Mouse (Mus musculus) hindbrain, embryonic 12.5 days (tissue): Measurements from ENCODE around the gene Aph1c. TPM values are rescaled to one million over a fixed set of nuclear protein-coding genes. Genes with fewer than 3 reads are reported as not detected.
"Not testable (repeated sequence)": the region's sequence is repeated elsewhere in the genome, so short reads cannot be mapped to it uniquely, and the experiment has no call there.

Source experiments
- ATAC-seq: fragments of 200-750 bp; cut with Nextera tagmentation; 2 replicates; pipeline ENCODE4 v1.8.0; 2017; ENCODE audit warnings: moderate TSS enrichment; ENCODE audit not compliant: low FRiP score
- H3K27ac ChIP-seq: fragments of 300-500 bp; sonication (generic); 2 replicates; pipeline ENCODE4 v1.5.1; 2016; ENCODE audit warnings: mild to moderate bottlenecking
- H3K27me3 ChIP-seq: fragments of 300-500 bp; sonication (generic); 2 replicates; pipeline ENCODE4 v1.6.1; 2016; ENCODE audit warnings: mild to moderate bottlenecking
- H3K36me3 ChIP-seq: fragments of 300-500 bp; sonication (generic); 2 replicates; pipeline ENCODE4 v1.6.1; 2016; ENCODE audit warnings: mild to moderate bottlenecking
- H3K4me1 ChIP-seq: fragments of 300-500 bp; sonication (generic); 2 replicates; pipeline ENCODE4 v1.6.1; 2016
- H3K4me2 ChIP-seq: fragments of 300-500 bp; sonication (generic); replicated peaks from 2 replicates; pipeline ENCODE4 v1.6.1; 2016; ENCODE audit warnings: mild to moderate bottlenecking
- H3K4me3 ChIP-seq: fragments of 300-500 bp; sonication (generic); 2 replicates; pipeline ENCODE4 v1.5.1; 2016; ENCODE audit warnings: mild to moderate bottlenecking
- H3K9ac ChIP-seq: fragments of 300-500 bp; sonication (generic); 2 replicates; pipeline ENCODE4 v1.6.1; 2016; ENCODE audit warnings: mild to moderate bottlenecking, moderate library complexity
- H3K9me3 ChIP-seq: fragments of 300-500 bp; sonication (generic); replicated peaks from 2 replicates; pipeline ENCODE4 v1.6.1; 2016; ENCODE audit warnings: mild to moderate bottlenecking
- WGBS: fragments of 180-500 bp; shearing (Covaris S2); methylation state at CpG from one replicate; pipeline ENCODE4 v1.1.7; 2016; 5-methylcytosine and 5-hydroxymethylcytosine counted together
- polyA plus RNA-seq: library from polyadenylated mRNA; unstranded; fragments of >200 nt; fragmentation: Nextera tagmentation; extraction: Ambion mirVana; gene quantifications from 2 replicates; pipeline ENCODE4 v1.2.1, GENCODE M21; 2016

Gene Aph1c
- polyA plus RNA-seq, result 1.7 and 4.9 TPM in 2 replicates

DNA sequence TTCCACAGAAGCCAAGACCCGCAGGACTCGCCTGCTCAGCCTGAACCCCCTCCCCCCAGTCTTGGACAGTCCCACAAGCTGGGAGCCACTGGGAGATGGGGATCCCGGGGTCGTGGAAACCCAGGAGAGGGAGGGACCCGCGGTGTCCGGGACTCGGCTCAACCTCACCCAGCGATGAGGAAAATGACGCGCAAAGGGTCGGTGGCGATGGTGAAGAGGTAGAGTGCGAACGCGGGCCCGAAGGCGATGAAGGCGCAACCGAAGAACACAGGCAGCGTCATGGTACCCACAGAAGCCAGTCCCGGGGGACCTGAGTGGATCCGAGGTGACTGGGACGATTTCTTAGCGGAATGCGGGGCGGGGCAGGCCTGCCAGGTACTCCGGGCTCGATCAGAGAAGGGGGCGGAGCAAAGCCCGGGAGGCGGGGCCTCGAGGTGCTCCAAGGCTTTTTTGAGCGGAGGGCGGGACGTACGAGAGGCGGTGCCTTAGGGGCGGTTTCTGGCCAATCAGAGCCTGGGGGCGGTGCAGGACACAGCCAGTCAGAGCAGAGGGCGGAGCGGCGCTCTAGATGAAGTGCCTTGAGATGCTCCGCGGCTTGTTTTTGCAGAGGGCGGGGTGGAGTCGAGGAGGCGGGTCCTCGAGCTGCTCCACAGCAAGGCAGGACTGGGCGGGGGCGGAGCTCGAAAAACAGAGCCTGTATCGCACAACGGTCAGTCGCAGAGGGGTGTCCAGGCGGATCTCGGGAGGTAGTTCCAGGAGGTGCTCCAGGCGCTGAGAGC, at the start of gene Aph1c:
Aph1c (minus strand) TSS at position 409 of the 779 bp plus-strand sequence.
- H3K36me3 ChIP-seq, result no peaks in the 10 kb centered on the region
- peaks cover 13% of the 10 kb centered on the region for H3K4me1 ChIP-seq
- peak within 1 kb of the TSS; percentile 53 for H3K9ac ChIP-seq
- H3K27me3 ChIP-seq, result peaks cover 11% of the 10 kb centered on the region; the same call in 1 of the 2 replicates
- peak within 1 kb of the TSS; percentile 89 for H3K4me2 ChIP-seq
- H3K27ac ChIP-seq, result 0 out of 2 replicates have a peak within 1 kb of the TSS, but pooled peaks have one; percentile 30
- under 1% methylated on average over 58 of the region's 58 CpGs for WGBS
- H3K9me3 ChIP-seq, result no peaks in the 10 kb centered on the region
- H3K4me3 ChIP-seq, result peak within 1 kb of the TSS; percentile 54
- peak; percentile 99 for ATAC-seq

DNA sequence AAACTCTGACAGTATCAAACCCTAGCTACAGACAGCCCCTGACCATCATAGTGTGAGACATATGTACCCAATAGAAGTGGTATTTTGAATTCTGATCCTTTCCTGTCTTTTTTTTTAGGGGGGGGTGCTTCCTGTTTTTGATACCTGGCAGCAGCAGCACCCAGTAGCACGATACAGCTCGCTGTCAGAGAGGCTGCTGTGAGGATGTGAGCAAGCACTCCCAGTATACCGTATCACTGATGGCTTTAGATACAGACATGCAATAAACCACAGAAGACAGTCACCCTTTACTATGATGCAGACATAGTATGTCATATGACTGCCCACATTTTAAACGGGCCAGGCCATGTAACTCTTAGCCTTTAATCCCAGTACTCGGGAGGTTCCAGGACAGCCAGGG, 49.0 kb upstream of the Aph1c start:
- 91% methylated on average over 5 of the region's 5 CpGs for WGBS
- no peaks in the 10 kb centered on the region for H3K27me3 ChIP-seq
- no peak overlapping the region for H3K4me3 ChIP-seq
- no peaks in the 10 kb centered on the region for H3K9me3 ChIP-seq
- no peaks in the 10 kb centered on the region for H3K36me3 ChIP-seq
- ATAC-seq, result no peak
- no peak overlapping the region for H3K9ac ChIP-seq
- H3K27ac ChIP-seq, result no peak overlapping the region
- peaks cover 34% of the 10 kb centered on the region for H3K4me1 ChIP-seq
- H3K4me2 ChIP-seq, result no peak overlapping the region

DNA sequence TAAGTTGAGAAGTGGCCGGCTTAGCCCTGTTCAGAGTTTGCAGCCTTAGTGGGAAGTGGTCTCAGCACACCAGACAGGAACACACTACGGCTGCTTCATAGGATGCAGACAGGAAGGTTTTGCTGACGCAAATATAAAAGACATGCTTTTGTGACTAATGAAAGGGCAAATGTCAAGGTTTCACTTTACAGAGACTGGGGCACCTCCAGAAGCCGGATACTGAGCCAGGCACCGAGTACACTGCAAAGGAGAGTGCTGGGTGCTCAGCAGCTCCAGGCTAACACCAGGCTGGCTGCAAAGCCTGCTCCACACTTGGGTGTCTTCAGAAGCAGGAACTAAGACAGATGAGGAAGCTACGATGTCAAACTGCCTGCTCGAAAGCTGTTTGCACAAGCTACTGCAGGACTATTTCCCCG, 47.9 kb upstream of the Aph1c start:
- H3K4me2 ChIP-seq, result no peak overlapping the region
- H3K36me3 ChIP-seq, result no peaks in the 10 kb centered on the region
- H3K4me3 ChIP-seq, result no peak overlapping the region
- 54% methylated on average over 8 of the region's 8 CpGs for WGBS
- ATAC-seq, result no peak
- no peak overlapping the region for H3K9ac ChIP-seq
- H3K9me3 ChIP-seq, result no peaks in the 10 kb centered on the region
- H3K4me1 ChIP-seq, result peaks cover 24% of the 10 kb centered on the region
- H3K27me3 ChIP-seq, result no peaks in the 10 kb centered on the region
- no peak overlapping the region for H3K27ac ChIP-seq

DNA sequence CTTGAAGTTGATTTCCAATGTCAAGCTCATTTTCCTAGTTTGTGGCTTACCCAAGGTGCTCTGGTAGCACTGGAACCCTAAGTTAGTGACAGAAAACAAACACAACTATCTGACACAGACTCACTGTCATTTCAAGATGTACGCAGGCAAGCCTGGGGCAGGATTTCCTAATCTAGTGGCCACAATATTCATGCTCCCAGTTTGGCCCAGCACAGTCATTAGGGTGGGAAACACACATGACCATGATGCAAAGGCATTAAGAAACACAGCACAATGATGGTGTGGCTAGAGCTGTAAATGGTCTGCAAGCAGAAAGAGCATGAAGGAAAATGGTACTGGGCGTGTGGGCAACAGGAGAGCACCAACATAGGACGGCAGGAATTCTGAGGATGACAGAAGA, 47.3 kb upstream of the Aph1c start:
- Histone ChIP-seq H3K4me1 (peaks cover 18% of the 10 kb centered on the region), H3K36me3 (no peaks in the 10 kb centered on the region), H3K27me3 (no peaks in the 10 kb centered on the region), H3K27ac (no peak overlapping the region), H3K9me3 (no peaks in the 10 kb centered on the region), H3K4me2 (no peak overlapping the region), H3K4me3 (no peak overlapping the region), H3K9ac (no peak overlapping the region)
- WGBS, result 86% methylated on average over 3 of the region's 3 CpGs
- ATAC-seq, result no peak

DNA sequence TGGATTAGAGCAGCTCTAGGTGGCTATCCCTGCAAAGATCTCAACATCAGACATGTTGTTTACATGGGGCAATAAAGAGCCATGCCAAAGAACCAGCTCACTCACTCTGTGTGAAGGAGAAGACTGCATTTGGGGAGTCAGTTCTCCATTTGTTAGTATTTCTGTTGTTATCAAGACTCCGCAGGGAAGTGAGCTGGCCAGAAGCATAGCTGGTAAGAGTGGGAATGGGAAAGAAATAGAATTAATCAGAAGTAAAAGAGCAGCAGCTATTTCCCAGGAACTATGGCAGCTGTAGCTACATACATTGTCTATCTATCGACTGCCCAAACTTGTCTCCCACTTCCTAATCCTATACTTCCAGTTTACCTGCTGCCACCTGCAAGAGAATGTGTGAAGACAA, 46.2 kb upstream of the Aph1c start:
- no peak overlapping the region for H3K27ac ChIP-seq
- no peak for ATAC-seq
- WGBS, result 100% methylated on average over 2 of the region's 2 CpGs

DNA sequence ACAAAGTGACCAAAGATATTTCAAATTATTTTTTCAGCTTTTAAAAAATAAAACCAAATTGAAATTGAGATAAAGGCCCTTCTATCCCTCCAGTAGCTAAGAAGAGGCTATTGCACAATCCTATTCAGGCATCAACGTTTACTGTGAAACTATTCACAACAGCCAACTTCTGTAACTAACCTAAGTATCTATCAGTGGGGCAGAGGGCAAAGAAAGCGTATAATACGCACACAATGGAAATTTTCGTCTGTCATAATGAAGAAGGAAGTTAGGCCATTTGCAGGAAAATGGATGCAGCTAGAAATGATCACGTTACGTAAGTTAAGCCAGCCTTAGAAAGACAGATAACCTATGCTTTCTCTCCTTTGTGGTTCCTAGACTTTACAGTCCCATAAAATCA, 45.0 kb upstream of the Aph1c start:
- H3K27ac ChIP-seq, result no peak overlapping the region
- no peak overlapping the region for H3K4me3 ChIP-seq
- H3K4me2 ChIP-seq, result no peak overlapping the region
- ATAC-seq, result no peak
- no peak overlapping the region for H3K9ac ChIP-seq
- H3K27me3 ChIP-seq, result no peaks in the 10 kb centered on the region
- no peaks in the 10 kb centered on the region for H3K36me3 ChIP-seq
- peaks cover 2% of the 10 kb centered on the region; the same call in 1 of the 2 replicates for H3K9me3 ChIP-seq
- 83% methylated on average over 6 of the region's 6 CpGs for WGBS
- H3K4me1 ChIP-seq, result peaks cover 9% of the 10 kb centered on the region

More for the DNA sequence above, 46.2 kb upstream of the Aph1c start:
- Histone ChIP-seq H3K4me3 (no peak overlapping the region), H3K4me2 (no peak overlapping the region), H3K4me1 (peaks cover 9% of the 10 kb centered on the region), H3K27me3 (no peaks in the 10 kb centered on the region), H3K36me3 (no peaks in the 10 kb centered on the region), H3K9ac (no peak overlapping the region), H3K9me3 (no peaks in the 10 kb centered on the region)

DNA sequence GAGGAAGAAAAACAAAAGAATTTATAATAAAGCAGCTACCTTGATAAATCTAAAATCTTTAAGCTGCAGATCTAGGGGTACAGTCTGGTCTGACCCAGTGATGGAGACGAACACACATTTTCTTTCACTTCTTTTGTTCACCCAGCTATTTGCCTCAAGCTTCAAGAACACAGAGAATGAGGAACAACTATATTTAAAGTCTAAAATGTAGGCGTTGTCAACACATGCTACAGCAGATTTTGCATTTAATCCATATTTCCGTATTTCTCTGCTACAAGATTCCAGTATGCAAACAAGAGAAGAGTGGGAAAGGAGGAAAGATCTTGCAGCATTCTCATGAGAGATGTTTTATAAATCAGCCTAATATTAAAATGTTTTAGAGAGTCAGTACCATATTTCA, 44.4 kb upstream of the Aph1c start:
- Histone ChIP-seq H3K27me3 (no peaks in the 10 kb centered on the region), H3K9ac (no peak overlapping the region), H3K36me3 (no peaks in the 10 kb centered on the region), H3K9me3 (peaks cover 8% of the 10 kb centered on the region; the same call in 1 of the 2 replicates), H3K4me2 (no peak overlapping the region), H3K4me1 (peaks cover 9% of the 10 kb centered on the region), H3K27ac (no peak overlapping the region), H3K4me3 (no peak overlapping the region)
- 88% methylated on average over 3 of the region's 3 CpGs for whole genome bisulfite sequencing
- ATAC-seq, result no peak

DNA sequence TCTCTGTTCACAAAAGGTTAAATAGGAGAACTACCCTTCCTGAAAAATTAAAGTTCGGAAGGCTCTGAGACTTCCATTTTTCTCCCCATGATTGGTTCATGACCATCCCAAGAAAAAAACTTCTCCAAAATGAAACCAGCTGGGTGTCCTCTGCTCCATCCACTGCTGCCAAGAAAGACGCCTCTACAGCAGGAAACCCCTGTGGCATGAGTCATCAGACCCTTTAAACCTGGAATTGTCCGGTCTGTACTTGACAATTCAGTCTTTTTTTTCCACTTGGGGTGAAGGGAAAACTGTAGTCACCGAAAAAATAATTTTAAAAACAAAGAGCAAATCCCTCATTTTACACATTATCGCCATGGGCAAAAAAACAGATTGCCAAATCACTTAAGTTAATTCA, 42.1 kb upstream of the Aph1c start:
- peaks cover 8% of the 10 kb centered on the region; the same call in 1 of the 2 replicates for H3K9me3 ChIP-seq
- H3K4me3 ChIP-seq, result no peak overlapping the region
- H3K9ac ChIP-seq, result no peak overlapping the region
- ATAC-seq, result no peak
- 86% methylated on average over 5 of the region's 5 CpGs for WGBS
- no peaks in the 10 kb centered on the region for H3K27me3 ChIP-seq
- peaks cover 4% of the 10 kb centered on the region; the same call in 1 of the 2 replicates for H3K4me1 ChIP-seq
- H3K27ac ChIP-seq, result no peak overlapping the region
- H3K36me3 ChIP-seq, result no peaks in the 10 kb centered on the region
- H3K4me2 ChIP-seq, result no peak overlapping the region

DNA sequence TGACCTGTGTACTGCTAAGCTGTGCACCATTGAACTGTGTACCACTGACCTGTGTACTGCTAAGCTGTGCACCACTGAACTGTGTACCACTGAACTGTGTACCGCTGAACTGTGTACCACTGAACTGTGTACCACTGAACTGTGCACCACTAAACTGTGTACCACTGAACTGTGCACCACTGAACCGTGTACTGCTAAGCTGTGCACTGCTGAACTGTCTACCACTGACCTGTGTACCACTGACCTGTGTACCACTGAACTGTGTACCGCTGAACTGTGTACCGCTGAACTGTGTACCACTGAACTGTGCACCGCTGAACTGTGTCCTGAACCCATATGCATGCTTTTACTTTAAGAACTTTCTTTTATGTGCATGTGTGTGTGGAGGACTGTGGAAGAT, 39.8 kb upstream of the Aph1c start:
- Histone ChIP-seq H3K4me2 (no peak overlapping the region), H3K9ac (no peak overlapping the region), H3K36me3 (no peaks in the 10 kb centered on the region), H3K27ac (no peak overlapping the region), H3K9me3 (peaks cover 8% of the 10 kb centered on the region; the same call in 1 of the 2 replicates), H3K4me1 (no peaks in the 10 kb centered on the region), H3K4me3 (no peak overlapping the region), H3K27me3 (no peaks in the 10 kb centered on the region)
- 94% methylated on average over 5 of the region's 5 CpGs for WGBS
- ATAC-seq, result no peak

DNA sequence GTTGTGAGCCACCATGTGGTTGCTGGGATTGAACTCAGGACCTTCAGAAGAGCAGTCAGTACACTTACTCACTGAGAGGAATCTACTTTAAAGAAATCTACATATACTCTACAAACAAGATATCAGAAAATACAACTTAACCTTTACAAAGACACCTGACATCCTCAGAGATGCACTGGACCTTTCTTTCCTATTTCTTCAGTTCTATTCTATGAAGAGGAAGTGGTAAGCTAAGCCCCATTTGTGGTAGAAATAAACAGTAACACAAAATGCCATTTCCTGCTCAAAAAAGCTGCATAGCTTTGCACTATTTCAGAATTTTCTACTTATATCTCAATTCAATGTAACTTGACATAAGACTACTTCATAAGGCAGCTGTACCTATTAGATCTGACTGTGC, 39.0 kb upstream of the Aph1c start:
- no peak overlapping the region for H3K9ac ChIP-seq
- H3K9me3 ChIP-seq, result peaks cover 8% of the 10 kb centered on the region; the same call in 1 of the 2 replicates
- no peak overlapping the region for H3K27ac ChIP-seq
- no peaks in the 10 kb centered on the region for H3K27me3 ChIP-seq
- no peak overlapping the region for H3K4me2 ChIP-seq
- no peaks in the 10 kb centered on the region for H3K36me3 ChIP-seq
- no peak for ATAC-seq
- H3K4me1 ChIP-seq, result no peaks in the 10 kb centered on the region
- no peak overlapping the region for H3K4me3 ChIP-seq

DNA sequence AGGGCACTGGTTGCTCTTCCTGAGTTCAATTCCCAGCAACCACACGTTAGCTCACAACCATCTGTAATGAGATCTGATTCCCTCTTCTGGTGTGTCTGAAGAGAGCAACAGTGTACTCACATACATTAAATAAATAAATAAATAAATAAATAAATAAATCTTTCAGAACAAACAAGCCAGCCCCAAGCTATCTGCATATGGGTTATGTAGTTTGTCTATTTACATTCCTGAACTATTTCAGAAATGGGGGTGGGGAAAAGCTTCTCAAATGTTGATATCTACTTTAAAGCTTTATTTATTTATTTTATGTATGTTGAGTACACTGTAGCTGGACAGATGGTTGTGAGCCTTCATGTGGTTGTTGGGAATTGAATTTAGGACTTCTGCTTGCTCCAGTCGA, 38.5 kb upstream of the Aph1c start:
- H3K4me3 ChIP-seq, H3K4me2 ChIP-seq, H3K27ac ChIP-seq, ATAC-seq, H3K9me3 ChIP-seq, H3K36me3 ChIP-seq, H3K4me1 ChIP-seq, H3K9ac ChIP-seq, H3K27me3 ChIP-seq: not testable (repeated sequence)
- WGBS, result 85% methylated on average over 2 of the region's 2 CpGs

DNA sequence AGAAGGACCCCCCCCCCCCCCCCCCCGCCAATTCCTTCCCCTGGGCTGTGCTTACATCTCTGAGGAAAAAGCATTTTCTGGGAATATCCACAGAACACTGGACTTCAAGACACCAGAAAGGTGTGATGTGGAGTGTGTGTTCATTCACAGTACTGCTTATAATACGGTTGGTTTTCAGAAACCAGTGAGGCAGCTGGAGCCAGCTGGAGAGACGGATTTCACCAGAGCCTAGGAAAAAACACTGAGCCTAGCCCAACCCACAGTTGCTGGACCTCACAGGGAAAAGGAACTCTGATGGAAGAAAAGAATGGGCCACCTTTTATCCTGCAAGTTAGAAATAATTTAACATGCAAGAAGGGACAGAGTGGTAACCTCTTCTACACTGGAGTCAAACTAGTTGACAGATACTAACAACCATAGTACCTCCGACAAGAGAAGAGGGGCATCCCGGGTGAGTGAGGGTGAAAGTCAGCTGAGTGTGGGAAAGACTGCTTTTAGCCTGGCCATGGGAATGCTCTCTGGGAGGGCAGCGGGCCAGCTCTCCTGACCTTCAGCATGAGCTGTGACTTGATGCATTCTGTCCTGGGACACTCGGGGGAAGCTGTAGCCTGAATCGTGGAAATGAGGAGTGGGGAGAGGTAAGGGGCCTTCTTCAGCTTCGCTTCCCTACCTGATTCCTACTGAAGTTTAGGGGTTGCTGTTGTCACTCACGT, 37.6 kb upstream of the Aph1c start:
- H3K27me3 ChIP-seq, result no peaks in the 10 kb centered on the region

More for the DNA sequence above, 37.6 kb upstream of the Aph1c start:
- Histone ChIP-seq H3K27ac (no peak overlapping the region), H3K9ac (no peak overlapping the region), H3K4me2 (no peak overlapping the region), H3K4me3 (no peak overlapping the region), H3K4me1 (no peaks in the 10 kb centered on the region), H3K36me3 (no peaks in the 10 kb centered on the region), H3K9me3 (peaks cover 8% of the 10 kb centered on the region; the same call in 1 of the 2 replicates)
- no peak for ATAC-seq
- WGBS, result 78% methylated on average over 9 of the region's 10 CpGs
